Mouse (Mus musculus) forebrain, postnatal 0 days (tissue): Measurements from ENCODE around the gene Trim3. TPM values are rescaled to one million over a fixed set of nuclear protein-coding genes. Genes with fewer than 3 reads are reported as not detected.
A peak's percentile ranks its signal among the peaks of the same experiment; 100 is the strongest.

Experiments used
- ATAC-seq: fragments of 200-750 bp; cut with Nextera tagmentation; 2 replicates; pipeline ENCODE4 v1.8.0; 2017; ENCODE audit warnings: mild to moderate bottlenecking, moderate library complexity
- DNase-seq: peaks from one replicate; pipeline ENCODE4 v3.0.0-alpha.2; 2015
- H3K27ac ChIP-seq: fragments of 300-500 bp; sonication (generic); 2 replicates; pipeline ENCODE4 v1.5.1; 2014; ENCODE audit warnings: low read depth, mild to moderate bottlenecking, antibody characterized with exemption, low read length, moderate library complexity, mixed read lengths
- H3K27me3 ChIP-seq: fragments of 300-500 bp; sonication (generic); 2 replicates; pipeline ENCODE4 v1.6.1; 2014; ENCODE audit warnings: mild to moderate bottlenecking, low read length, mixed read lengths; ENCODE audit not compliant: insufficient read depth
- H3K36me3 ChIP-seq: fragments of 300-500 bp; sonication (generic); 2 replicates; pipeline ENCODE4 v1.6.1; 2014; ENCODE audit warnings: mild to moderate bottlenecking, moderate library complexity; ENCODE audit not compliant: insufficient read depth
- H3K4me1 ChIP-seq: fragments of 300-500 bp; sonication (generic); 2 replicates; pipeline ENCODE4 v1.6.1; 2014; ENCODE audit warnings: antibody characterized with exemption; ENCODE audit not compliant: insufficient read depth
- H3K4me2 ChIP-seq: fragments of 300-500 bp; sonication (generic); 2 replicates; pipeline ENCODE4 v1.6.1; 2014; ENCODE audit warnings: low read depth, mild to moderate bottlenecking, moderate library complexity
- H3K4me3 ChIP-seq: fragments of 300-500 bp; sonication (generic); 2 replicates; pipeline ENCODE4 v1.5.1; 2014; ENCODE audit warnings: low read depth, low read length, mixed read lengths
- H3K9ac ChIP-seq: fragments of 300-500 bp; sonication (generic); 2 replicates; pipeline ENCODE4 v1.6.1; 2014; ENCODE audit warnings: mild to moderate bottlenecking
- H3K9me3 ChIP-seq: fragments of 300-500 bp; sonication (generic); 2 replicates; pipeline ENCODE4 v1.6.1; 2016; ENCODE audit warnings: low read length
- CTCF ChIP-seq: sonication (generic); IDR thresholded peaks from 2 replicates; pipeline ENCODE4 v1.5.1; 2016; ENCODE audit warnings: antibody characterized with exemption, control low read depth, low read depth
- WGBS: fragments of 180-500 bp; shearing (Covaris S2); extraction: QIAGEN DNeasy Blood & Tissue Kit; methylation state at CpG from one replicate; pipeline ENCODE4 v1.1.7; 2014; 5-methylcytosine and 5-hydroxymethylcytosine counted together
- polyA plus RNA-seq: library from polyadenylated mRNA; unstranded; fragments of >200 nt; fragmentation: Nextera tagmentation; extraction: Ambion mirVana; gene quantifications from 2 replicates; pipeline ENCODE4 v1.2.1, GENCODE M21; 2015
- total RNA-seq: library from RNA; depleted of rRNA; stranded (reverse); fragments of >200 nt; gene quantifications from 2 replicates; pipeline ENCODE4 v1.2.3, GENCODE M21; 2014

The Trim3 gene
- total and polyA plus RNA-seq, 2 experiments from 2014 or later = 93.0 to 160 TPM

GRCm38 (mm10) chr7:105580627-105581089 is 52.7 kb downstream of the Trim3 start:
- no peak for DNase-seq
- WGBS = 4% methylated on average over 16 of the region's 22 CpGs
- peak overlapping the region; percentile 97 for H3K27ac ChIP-seq
- no peaks in the 10 kb centered on the region for H3K9me3 ChIP-seq
- H3K9ac ChIP-seq = peak overlapping the region; percentile 95
- H3K4me2 ChIP-seq = peak overlapping the region; percentile 66
- H3K36me3 ChIP-seq = no peaks in the 10 kb centered on the region
- peak; percentile 51 for ATAC-seq
- H3K4me3 ChIP-seq = peak overlapping the region; percentile 84
- no peaks in the 10 kb centered on the region for H3K27me3 ChIP-seq
- TF ChIP-seq CTCF = no peak
- peaks cover 10% of the 10 kb centered on the region for H3K4me1 ChIP-seq

GRCm38 (mm10) chr7:105578481-105578880 is 54.9 kb downstream of the Trim3 start:
- ATAC-seq (no peak), DNase-seq (no peak)
- WGBS = 76% methylated on average over 2 of the region's 2 CpGs
- Histone ChIP-seq H3K27ac (no peak overlapping the region), H3K9ac (no peak overlapping the region), H3K27me3 (no peaks in the 10 kb centered on the region), H3K4me1 (peaks cover 10% of the 10 kb centered on the region), H3K36me3 (peaks cover 14% of the 10 kb centered on the region), H3K4me2 (no peak overlapping the region), H3K9me3 (no peaks in the 10 kb centered on the region), H3K4me3 (no peak overlapping the region)
- no peak for TF ChIP-seq CTCF

GRCm38 (mm10) chr7:105577377-105577871 is 55.9 kb downstream of the Trim3 start:
- Histone ChIP-seq H3K27me3 (no peaks in the 10 kb centered on the region), H3K9me3 (no peaks in the 10 kb centered on the region), H3K4me3 (no peak overlapping the region), H3K36me3 (peaks cover 24% of the 10 kb centered on the region), H3K9ac (no peak overlapping the region), H3K4me2 (no peak overlapping the region), H3K27ac (no peak overlapping the region), H3K4me1 (peaks cover 10% of the 10 kb centered on the region)
- DNase-seq (no peak), ATAC-seq (no peak)
- TF ChIP-seq CTCF = no peak
- 96% methylated on average over 6 of the region's 6 CpGs for WGBS

GRCm38 (mm10) chr7:105576166-105576748 is 57.1 kb downstream of the Trim3 start:
- no peak overlapping the region for H3K27ac ChIP-seq
- H3K4me1 ChIP-seq = peaks cover 10% of the 10 kb centered on the region
- H3K27me3 ChIP-seq = no peaks in the 10 kb centered on the region
- no peak overlapping the region for H3K9ac ChIP-seq
- peaks cover 25% of the 10 kb centered on the region for H3K36me3 ChIP-seq
- ATAC-seq = no peak
- WGBS = 73% methylated on average over 3 of the region's 3 CpGs
- DNase-seq = no peak
- H3K4me3 ChIP-seq = no peak overlapping the region
- TF ChIP-seq CTCF = no peak
- H3K9me3 ChIP-seq = no peaks in the 10 kb centered on the region
- no peak overlapping the region for H3K4me2 ChIP-seq

DNA sequence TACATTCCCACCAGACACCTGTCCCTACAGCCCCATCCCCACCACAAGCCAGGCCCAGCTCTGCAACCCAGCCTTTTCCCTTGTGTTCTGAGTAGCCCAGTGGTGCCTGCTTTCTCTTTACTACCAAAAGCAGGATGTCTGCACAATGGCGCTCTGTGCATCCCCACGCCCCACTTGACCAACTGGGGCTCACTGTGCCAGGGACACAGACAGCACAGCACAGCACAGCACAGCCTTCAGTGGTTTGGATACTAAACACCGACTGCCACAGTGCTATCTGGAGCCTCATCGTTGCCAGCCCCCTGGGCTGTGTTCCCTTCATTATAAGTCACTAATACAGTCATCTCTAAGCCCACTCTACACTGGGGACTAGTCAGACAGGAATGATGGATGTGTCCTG is 58.8 kb downstream of the Trim3 start:
- DNase-seq (no peak), ATAC-seq (peak; percentile 7; the same call in 1 of the 2 replicates)
- Histone ChIP-seq H3K27ac (no peak overlapping the region), H3K9ac (no peak overlapping the region), H3K4me3 (no peak overlapping the region), H3K27me3 (no peaks in the 10 kb centered on the region), H3K4me1 (peaks cover 22% of the 10 kb centered on the region), H3K36me3 (peaks cover 25% of the 10 kb centered on the region), H3K9me3 (no peaks in the 10 kb centered on the region), H3K4me2 (no peak overlapping the region)
- WGBS = 89% methylated on average over 4 of the region's 4 CpGs
- TF ChIP-seq CTCF = no peak

- ATAC-seq (no peak), DNase-seq (no peak)
- TF ChIP-seq CTCF = no peak
- H3K9me3 ChIP-seq = no peaks in the 10 kb centered on the region
- H3K27me3 ChIP-seq = no peaks in the 10 kb centered on the region
- H3K36me3 ChIP-seq = peaks cover 25% of the 10 kb centered on the region
- H3K4me3 ChIP-seq = no peak overlapping the region
- H3K27ac ChIP-seq = no peak overlapping the region
- no peak overlapping the region for H3K4me2 ChIP-seq
- H3K4me1 ChIP-seq = peaks cover 25% of the 10 kb centered on the region
- WGBS = 91% methylated on average over 8 of the region's 8 CpGs
- H3K9ac ChIP-seq = no peak overlapping the region
Observed at GRCm38 (mm10) chr7:105572949-105573348, 60.4 kb downstream of the Trim3 start.

DNA sequence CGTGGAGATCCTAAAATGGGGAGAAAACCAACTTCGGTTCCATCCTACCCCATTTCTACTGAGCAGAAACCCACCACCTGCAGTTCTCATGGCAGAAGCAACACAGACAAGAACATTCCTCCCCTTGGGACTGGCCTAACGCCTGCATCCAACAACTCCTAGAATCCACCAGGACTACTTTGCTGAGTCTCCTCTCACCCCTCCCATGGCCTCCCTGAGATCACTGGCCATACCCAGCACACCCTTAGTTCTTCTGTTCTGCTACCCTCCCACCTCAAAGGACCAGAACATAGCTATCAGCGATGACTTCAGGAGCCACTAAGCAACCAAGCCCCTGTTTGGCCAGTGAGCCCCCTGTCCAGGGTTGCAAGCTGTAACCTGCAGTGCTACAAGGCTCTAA is 62.6 kb downstream of the Trim3 start:
- H3K4me1 ChIP-seq = peaks cover 25% of the 10 kb centered on the region
- H3K36me3 ChIP-seq = peaks cover 42% of the 10 kb centered on the region
- no peak overlapping the region for H3K4me3 ChIP-seq
- no peak for TF ChIP-seq CTCF
- H3K9me3 ChIP-seq = no peaks in the 10 kb centered on the region
- no peaks in the 10 kb centered on the region for H3K27me3 ChIP-seq
- no peak for ATAC-seq
- 0 out of 2 replicates have a peak overlapping the region, but pooled peaks have one; percentile 61 for H3K9ac ChIP-seq
- no peak for DNase-seq
- H3K27ac ChIP-seq = peak overlapping the region; percentile 88; the same call in 1 of the 2 replicates
- 80% methylated on average over 4 of the region's 4 CpGs for WGBS
- H3K4me2 ChIP-seq = peak overlapping the region; percentile 63; the same call in 1 of the 2 replicates
